Comparison of ENCODE assay signal across 19 mouse cellular contexts in genomic region chr17:14349086-14349814, GRCm38 (mm10).
DNase-seq lines count a peak whose midpoint lies in the region; ATAC-seq lines count a peak whose summit lies in the region.
"Had no signal": no experiment of that assay in that cellular context is flagged by ENCODE, and none has a peak within 500 bp of the region (broad histone marks: within the 10 kb centered on the region; RNA-seq: fewer than 3 reads in every experiment).

No protein-coding gene starts in this region.

- H3K27ac ChIP-seq in kidney, embryonic 14.5 days (ENCODE audit: low read depth, low read length): 0 out of 2 replicates have a peak overlapping the region, but pooled peaks have one; percentile 15
- H3K27ac ChIP-seq in midbrain, embryonic 11.5 days (ENCODE audit: low read depth, low read length): no peak overlapping the region
- no peak overlapping the region for H3K27ac ChIP-seq in midbrain, embryonic 13.5 days
- H3K27ac ChIP-seq: embryonic facial prominence, embryonic 15.5 days; forebrain, embryonic 10.5 days; gastrocnemius, adult 2 months; hindbrain, embryonic 10.5 days; hindbrain, embryonic 14.5 days had no signal

- DNase-seq in adrenal gland, adult 2 months: peak; percentile 24
- DNase-seq in adrenal gland, adult 8-10 months: no peak
- no peak for DNase-seq in kidney, postnatal 25 days
- peak; percentile 45 for DNase-seq in midbrain, embryonic 11.5 days (ENCODE audit: low spot score, missing footprints)
- DNase-seq in lung, postnatal 14 days: no peak
- DNase-seq: cerebellum, adult 2 months; cerebellum, postnatal 10 days; embryo, embryonic 11 days; gastrocnemius, adult 2 months; gastrocnemius, postnatal 25 days had no signal

- no peak overlapping the region for H3K9ac ChIP-seq in kidney, embryonic 14.5 days (ENCODE audit: low read depth, low read length)
- H3K9ac ChIP-seq in midbrain, embryonic 11.5 days (ENCODE audit: low read length): no peak overlapping the region
- no peak overlapping the region for H3K9ac ChIP-seq in midbrain, embryonic 13.5 days (replicated peaks)
- H3K9ac ChIP-seq: embryonic facial prominence, embryonic 15.5 days; hindbrain, embryonic 14.5 days had no signal

- 68% methylated on average over 6 of the region's 6 CpGs for WGBS in kidney, embryonic 14.5 days
- 92% methylated on average over 6 of the region's 6 CpGs for WGBS in midbrain, embryonic 11.5 days
- 87% methylated on average over 6 of the region's 6 CpGs for WGBS in midbrain, embryonic 13.5 days

- H3K27me3 ChIP-seq in kidney, embryonic 14.5 days (ENCODE audit: control insufficient read depth, insufficient read depth, low read length): no peaks in the 10 kb centered on the region
- H3K27me3 ChIP-seq in midbrain, embryonic 11.5 days (ENCODE audit: control insufficient read depth, insufficient read depth, low read length): no peaks in the 10 kb centered on the region
- no peaks in the 10 kb centered on the region for H3K27me3 ChIP-seq in midbrain, embryonic 13.5 days
- H3K27me3 ChIP-seq: embryonic facial prominence, embryonic 15.5 days had no signal

- H3K4me1 ChIP-seq in kidney, embryonic 14.5 days (ENCODE audit: control insufficient read depth, insufficient read depth, low read length): peaks cover 4% of the 10 kb centered on the region; the same call in 1 of the 2 replicates
- H3K4me1 ChIP-seq in midbrain, embryonic 11.5 days (ENCODE audit: control insufficient read depth, insufficient read depth, low read length): no peaks in the 10 kb centered on the region
- no peaks in the 10 kb centered on the region for H3K4me1 ChIP-seq in midbrain, embryonic 13.5 days (replicated peaks)
- H3K4me1 ChIP-seq: embryonic facial prominence, embryonic 15.5 days; forebrain, embryonic 10.5 days; hindbrain, embryonic 10.5 days had no signal

- no peaks in the 10 kb centered on the region for H3K36me3 ChIP-seq in kidney, embryonic 14.5 days (ENCODE audit: control insufficient read depth, insufficient read depth, low read length)
- H3K36me3 ChIP-seq in midbrain, embryonic 11.5 days (ENCODE audit: control insufficient read depth, insufficient read depth, low read length): no peaks in the 10 kb centered on the region
- H3K36me3 ChIP-seq in midbrain, embryonic 13.5 days: no peaks in the 10 kb centered on the region
- H3K36me3 ChIP-seq: embryonic facial prominence, embryonic 15.5 days; forebrain, embryonic 10.5 days; hindbrain, embryonic 10.5 days had no signal

- no peak overlapping the region for H3K4me2 ChIP-seq in kidney, embryonic 14.5 days (replicated peaks; ENCODE audit: low read depth, low read length)
- no peak overlapping the region for H3K4me2 ChIP-seq in midbrain, embryonic 11.5 days
- H3K4me2 ChIP-seq in midbrain, embryonic 13.5 days (replicated peaks): no peak overlapping the region
- H3K4me2 ChIP-seq: embryonic facial prominence, embryonic 15.5 days; hindbrain, embryonic 14.5 days had no signal

- ATAC-seq in kidney, embryonic 14.5 days (ENCODE audit: low FRiP score, low TSS enrichment): peak; percentile 56; the same call in 1 of the 2 replicates
- ATAC-seq in midbrain, embryonic 11.5 days (ENCODE audit: low FRiP score): no peak
- no peak for ATAC-seq in midbrain, embryonic 13.5 days
- ATAC-seq: activated CD4-positive, CD25-positive, alpha-beta regulatory T cell, adult 4 months; forebrain, embryonic 14.5 days had no signal

- H3K9me3 ChIP-seq in kidney, embryonic 14.5 days (ENCODE audit: control insufficient read depth, low read length): no peaks in the 10 kb centered on the region
- H3K9me3 ChIP-seq in midbrain, embryonic 11.5 days (ENCODE audit: control insufficient read depth, low read length): no peaks in the 10 kb centered on the region
- H3K9me3 ChIP-seq in midbrain, embryonic 13.5 days: no peaks in the 10 kb centered on the region
- H3K9me3 ChIP-seq: embryonic facial prominence, embryonic 15.5 days had no signal

- no peak overlapping the region for H3K4me3 ChIP-seq in kidney, embryonic 14.5 days (ENCODE audit: low read length)
- no peak overlapping the region for H3K4me3 ChIP-seq in midbrain, embryonic 11.5 days (ENCODE audit: low read depth, low read length)
- no peak overlapping the region for H3K4me3 ChIP-seq in midbrain, embryonic 13.5 days (replicated peaks)
- H3K4me3 ChIP-seq: embryonic facial prominence, embryonic 15.5 days; erythroblast, embryonic 14.5 days; forebrain, embryonic 10.5 days; gastrocnemius, adult 2 months; hindbrain, embryonic 10.5 days had no signal

Comparison
In these comparisons a context has a peak if more than half of its experiments do, and no peak if none do; other contexts are left out.
1. DNase-seq: peak in adrenal gland, adult 2 months (single experiment) and midbrain, embryonic 11.5 days (single experiment); none in adrenal gland, adult 8-10 months (single experiment), kidney, postnatal 25 days (0 of 2) and lung, postnatal 14 days (single experiment).